Mouse (Mus musculus) lung, adult 2 months (tissue): ENCODE results near the gene Dram2.

Experiments
- CTCF ChIP-seq: fragments of 200-500 bp; IDR thresholded peaks from 2 replicates; pipeline ENCODE4 v1.5.1; 2011; ENCODE audit warnings: mild to moderate bottlenecking, low read length, control low read depth; ENCODE audit not compliant: insufficient read depth
- POLR2A ChIP-seq: fragments of 200-500 bp; IDR thresholded peaks from 2 replicates; pipeline ENCODE4 v1.6.1; 2011; ENCODE audit warnings: low read depth, mild to moderate bottlenecking, control low read depth, low read length, borderline replicate concordance; ENCODE audit errors: extremely low read depth

DNA sequence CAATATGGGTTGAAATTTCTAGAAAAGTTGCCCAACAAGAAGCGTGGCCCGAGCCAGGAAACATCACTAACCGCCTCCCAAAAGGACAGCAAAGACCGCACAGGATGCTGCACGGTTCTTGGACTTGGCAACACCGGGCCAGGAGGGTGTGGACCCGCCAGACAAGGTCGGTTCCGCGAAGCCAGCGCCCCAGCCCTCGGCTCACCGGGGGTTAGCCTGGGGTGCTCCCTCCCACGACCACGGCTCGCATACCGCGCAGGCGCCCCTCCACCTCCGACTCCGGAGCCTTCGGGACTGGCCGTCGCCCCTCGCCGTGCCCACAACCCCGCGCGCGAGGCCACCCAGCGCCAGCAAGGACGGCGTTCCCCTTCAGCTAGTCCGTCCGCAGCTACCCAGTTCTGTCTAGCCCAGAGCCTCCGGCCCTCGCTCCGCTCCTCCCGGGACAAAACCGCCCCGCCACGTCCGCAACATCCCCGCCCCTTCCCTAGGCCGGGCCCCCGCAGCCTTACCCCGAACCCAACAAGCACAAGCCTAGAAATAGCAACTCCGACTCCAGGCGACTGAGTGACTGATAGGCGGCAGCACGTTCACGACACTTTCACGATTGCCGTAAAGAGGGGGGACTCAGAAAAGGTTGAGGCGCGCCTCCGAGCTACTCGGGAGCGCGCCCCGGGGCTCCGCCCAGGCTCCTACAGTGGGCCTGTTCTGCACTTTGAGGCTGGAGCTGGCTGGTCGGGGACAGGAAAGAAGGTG, at the start of gene Dram2, which contains the start of gene Cept1:
- TF ChIP-seq POLR2A, result peak; percentile 78; the same call in 1 of the 2 replicates
- no peak for TF ChIP-seq CTCF
